Mouse (Mus musculus) ES-CJ7 (cell line): ENCODE results near the gene Hmga1b.
"Not testable (repeated sequence)": the region's sequence is repeated elsewhere in the genome, so short reads cannot be mapped to it uniquely, and the experiment has no call there.

Source experiments
- DNase-seq: peaks from one replicate; pipeline ENCODE4 v3.0.0; 2011; ENCODE audit warnings: low read depth, low spot score

The Hmga1b gene

GRCm38 (mm10) chr11:120762672-120763041 is at the start of gene Hmga1b:
Gene Hmga1b (plus strand): TSS chr11:120762794.
- DNase-seq = not testable (repeated sequence)

DNA sequence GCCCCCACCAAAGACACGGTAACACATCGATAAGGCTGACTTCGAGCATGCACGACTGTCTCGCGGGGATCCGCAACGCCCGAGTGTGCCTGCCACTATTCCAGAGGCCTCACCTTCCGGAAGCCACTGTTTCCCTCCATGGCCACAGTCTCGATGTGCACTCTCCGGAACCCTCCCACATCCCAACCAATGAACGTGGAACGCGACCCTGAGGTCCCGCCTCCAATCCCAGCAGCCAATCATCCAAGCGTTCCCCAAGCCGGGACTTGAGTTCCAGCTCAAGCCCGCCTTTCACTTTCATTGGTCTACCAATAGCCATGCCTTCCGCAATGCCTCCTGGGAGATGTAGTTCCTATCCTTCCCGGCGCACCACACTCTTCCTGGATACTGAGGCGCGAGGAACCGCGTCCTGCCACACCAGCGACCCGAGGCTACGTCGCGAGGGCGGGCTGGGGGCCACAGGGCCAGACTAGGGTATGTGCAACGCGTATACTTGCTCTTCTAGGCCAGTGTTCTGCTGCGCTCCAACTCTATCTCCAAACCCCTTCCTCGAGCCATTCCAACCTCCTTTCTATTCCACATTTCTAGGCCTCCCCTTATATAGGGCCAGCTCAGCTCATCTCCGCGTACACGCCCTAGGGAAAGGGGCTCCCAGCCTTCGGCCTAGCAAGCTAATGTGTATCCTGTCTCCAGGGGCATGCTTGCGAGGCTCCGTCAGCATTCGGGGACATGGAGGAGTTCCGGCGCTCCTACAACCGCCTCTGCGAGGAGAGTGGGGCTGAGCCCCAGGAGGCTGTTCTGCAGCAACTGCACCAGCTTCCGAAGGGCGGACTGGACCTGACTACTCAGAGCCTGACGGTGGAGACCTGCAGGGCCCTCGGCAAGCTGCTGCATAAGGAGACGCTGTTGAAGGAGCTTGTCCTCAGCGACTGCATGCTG is 48.7 kb upstream of the Hmga1b start, which contains the start of the genes Cenpx and Lrrc45:
Gene Cenpx (minus strand): TSS at position 159 of the 939 bp plus-strand sequence.
Gene Lrrc45 (plus strand): TSS at position 346 of the 939 bp plus-strand sequence.
- peak; percentile 98 for DNase-seq

- no peak for DNase-seq
Measured at GRCm38 (mm10) chr11:120714546-120714945, 48.0 kb upstream of the Hmga1b start.

DNA sequence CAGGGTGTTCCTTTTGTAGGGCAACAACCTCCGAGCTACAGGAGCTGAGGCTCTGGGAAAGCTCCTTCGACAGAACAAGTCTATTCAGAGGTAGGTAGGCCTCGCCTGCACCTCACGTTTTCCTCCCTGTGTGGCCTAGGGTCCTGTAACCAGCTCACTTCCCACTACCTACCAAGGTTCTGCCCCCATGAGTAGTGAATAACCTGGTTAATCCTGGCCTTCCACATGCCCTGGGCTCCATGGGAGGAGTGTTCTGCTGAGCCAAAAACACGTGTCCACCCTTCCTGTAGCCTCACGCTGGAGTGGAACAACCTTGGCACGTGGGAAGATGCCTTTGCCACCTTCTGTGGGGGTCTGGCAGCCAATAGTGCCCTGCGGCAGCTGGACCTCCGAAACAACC is 47.5 kb upstream of the Hmga1b start:
- no peak for DNase-seq

GRCm38 (mm10) chr11:120719242-120719641 is 43.4 kb upstream of the Hmga1b start:
- no peak for DNase-seq

- DNase-seq = no peak
Measured at GRCm38 (mm10) chr11:120719841-120720376, 42.7 kb upstream of the Hmga1b start.

DNA sequence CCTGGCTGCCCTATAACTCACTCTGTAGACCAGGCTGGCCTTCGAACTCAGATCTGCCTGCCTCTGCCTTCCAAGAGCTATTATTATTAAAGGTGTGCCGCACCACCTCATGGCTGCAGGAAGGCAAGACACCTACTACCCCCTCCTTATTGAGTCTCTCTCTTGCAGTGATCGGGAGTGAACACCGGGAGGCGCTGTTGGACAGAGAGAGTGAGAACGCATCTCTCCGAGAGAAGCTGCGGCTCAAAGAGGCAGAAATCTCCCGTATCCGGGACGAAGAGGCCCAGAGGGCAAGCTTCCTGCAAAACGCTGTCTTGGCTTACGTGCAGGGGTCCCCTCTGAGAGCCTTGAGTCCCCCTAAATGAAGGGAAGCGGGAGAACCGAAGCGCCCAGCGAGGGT is 42.1 kb upstream of the Hmga1b start:
- DNase-seq = peak; percentile 95

DNA sequence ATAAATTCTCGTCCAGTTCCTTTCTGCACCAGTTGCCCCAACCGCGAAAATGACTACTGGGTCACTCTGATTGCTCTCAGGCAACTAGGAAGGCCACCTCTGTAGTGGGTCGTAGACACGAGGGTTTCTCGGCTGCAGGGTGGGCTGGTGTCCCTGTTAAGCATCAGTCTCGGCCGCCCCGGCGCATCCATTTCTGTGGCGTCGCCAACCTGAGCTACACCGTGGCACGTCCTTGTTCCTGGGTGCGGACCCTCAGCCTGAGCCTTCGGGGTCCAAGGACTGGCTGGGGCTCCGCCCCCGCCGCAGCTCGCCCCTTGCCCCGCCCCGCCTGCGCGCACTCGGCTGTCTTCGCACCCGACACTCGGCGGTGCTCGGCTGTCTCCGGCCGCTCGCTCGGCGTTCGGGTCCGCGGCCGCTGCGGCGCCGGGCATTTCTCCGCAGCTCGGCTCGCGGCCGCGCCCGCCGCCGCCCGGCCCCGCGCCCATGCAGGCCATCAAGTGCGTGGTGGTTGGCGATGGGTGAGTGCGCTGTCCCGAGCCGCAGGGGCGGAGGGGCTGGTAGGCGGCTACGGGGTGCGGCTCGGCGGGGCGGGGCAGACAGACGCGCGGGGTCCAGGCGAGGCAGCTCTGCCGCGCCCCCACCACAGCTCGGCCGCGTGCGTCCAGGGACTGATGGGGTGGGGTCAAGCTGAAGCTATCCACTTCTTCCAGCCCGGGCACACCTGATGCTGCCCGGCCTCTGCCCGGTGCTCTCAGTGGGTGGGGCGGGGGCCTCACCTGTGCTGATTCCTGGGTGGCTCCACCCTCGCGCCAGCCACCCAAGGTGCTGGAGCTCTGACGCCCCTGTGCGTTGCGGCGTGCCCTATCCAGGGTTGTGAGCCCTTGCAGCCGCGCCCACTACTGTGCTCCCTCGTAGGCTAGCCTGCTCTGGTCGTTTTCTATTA is 41.2 kb upstream of the Hmga1b start, which contains the start of gene Rac3:
Gene Rac3 (plus strand): TSS at position 347 of the 943 bp plus-strand sequence.
- peak; percentile 62 for DNase-seq

- DNase-seq = no peak
Measured at GRCm38 (mm10) chr11:120722067-120722630, 40.4 kb upstream of the Hmga1b start.

DNA sequence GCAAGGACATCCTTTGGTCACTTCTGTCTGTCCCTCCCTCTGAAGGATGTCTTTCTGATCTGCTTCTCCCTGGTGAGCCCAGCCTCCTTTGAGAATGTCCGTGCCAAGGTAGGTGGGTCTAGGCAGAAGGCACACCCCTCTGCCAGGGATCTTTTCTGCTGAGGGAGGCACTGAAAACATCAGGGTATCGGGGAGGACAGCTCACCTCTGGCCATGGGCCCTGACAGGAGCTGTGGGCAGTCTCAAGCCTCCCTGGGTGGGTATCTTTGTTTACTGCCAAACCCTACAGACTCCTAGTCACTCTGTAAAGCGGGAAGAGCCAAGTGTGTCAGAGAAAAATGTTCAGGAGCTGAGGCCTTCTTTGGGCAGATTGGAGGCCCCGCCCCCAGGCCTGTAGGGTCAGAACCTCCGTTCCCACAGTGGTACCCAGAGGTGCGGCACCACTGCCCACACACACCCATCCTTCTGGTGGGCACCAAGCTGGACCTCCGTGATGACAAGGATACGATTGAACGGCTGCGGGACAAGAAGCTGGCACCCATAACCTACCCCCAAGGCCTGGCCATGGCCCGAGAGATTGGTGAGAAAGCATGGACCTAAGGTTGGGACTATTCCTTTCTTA is 39.7 kb upstream of the Hmga1b start:
- no peak for DNase-seq

DNA sequence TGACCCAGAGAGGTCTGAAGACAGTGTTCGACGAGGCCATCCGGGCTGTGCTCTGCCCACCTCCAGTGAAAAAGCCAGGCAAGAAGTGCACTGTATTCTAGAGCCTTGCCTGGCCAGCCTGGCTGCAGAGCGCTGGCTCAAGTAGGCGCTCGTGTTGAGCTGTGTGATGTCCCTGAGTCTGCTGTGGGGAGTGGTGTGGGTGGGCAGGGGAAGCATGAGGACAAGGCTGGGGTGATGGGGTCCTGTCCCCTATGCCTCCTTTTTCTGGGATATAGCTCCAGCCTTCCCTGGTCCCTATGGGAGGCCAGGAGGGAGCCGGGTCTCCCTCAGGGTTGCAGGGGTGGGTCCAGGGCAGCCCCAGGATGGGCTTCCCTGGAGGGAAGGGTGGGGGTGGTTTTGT is 39.1 kb upstream of the Hmga1b start:
- DNase-seq = no peak

- no peak for DNase-seq
Measured at GRCm38 (mm10) chr11:120726243-120727168, 36.1 kb upstream of the Hmga1b start.

- peak; percentile 87 for DNase-seq
Measured at GRCm38 (mm10) chr11:120727169-120727527, 35.4 kb upstream of the Hmga1b start, which contains the start of gene Dcxr. Gene Dcxr (minus strand): TSS chr11:120727281.

DNA sequence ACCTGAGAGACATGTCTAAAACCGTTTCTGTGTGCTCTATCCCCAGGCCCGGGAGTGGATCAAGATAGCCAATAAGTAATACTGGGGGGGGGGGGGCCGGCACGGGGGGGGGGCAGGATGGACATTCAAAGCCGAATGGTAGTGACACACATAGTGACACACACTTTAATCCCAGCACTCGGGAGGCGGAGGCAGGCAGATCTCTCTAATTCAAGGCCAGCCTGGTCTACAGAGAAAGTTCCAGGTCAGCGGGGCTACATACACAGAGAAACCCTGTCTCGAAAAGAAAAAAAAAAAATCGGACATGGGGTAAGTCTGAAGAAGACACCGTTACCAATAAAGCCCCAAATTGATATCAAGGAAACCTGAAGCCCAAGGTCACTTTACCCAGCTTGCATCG is 35.0 kb upstream of the Hmga1b start:
- DNase-seq = no peak

DNA sequence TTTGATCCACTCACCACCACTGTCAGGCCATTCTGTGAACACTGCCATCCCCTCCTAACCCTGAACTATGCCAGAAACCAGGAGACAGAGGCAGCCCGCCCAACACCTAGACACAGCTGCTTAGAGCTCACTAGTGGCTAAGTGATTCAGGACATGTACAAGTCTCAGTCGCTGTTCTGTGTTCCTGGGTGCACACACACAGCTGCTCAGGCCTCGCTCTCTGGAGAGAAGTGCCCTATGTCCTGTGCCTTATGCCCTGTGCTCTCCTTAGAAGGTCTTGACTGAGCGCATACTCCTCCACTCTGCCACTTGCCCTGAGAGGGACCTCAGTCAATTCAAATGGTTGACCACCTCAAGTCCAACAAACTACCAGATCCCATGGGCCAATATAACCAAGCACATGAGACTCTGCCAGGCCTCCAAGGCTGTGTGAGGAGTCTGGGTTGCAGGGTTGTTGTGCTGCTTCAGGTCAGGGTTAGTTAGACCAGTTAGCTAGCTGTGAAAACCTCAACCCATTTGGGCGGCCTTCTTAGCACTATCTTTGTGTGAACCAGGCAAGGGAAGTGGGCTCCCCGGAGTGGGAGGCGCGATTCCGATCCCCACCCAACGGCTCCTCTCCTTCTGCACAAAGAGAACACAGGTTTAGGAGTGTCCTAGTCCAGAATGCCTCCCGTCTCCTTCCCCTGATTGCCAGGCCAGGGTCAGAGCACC is 33.9 kb upstream of the Hmga1b start:
- no peak for DNase-seq

DNA sequence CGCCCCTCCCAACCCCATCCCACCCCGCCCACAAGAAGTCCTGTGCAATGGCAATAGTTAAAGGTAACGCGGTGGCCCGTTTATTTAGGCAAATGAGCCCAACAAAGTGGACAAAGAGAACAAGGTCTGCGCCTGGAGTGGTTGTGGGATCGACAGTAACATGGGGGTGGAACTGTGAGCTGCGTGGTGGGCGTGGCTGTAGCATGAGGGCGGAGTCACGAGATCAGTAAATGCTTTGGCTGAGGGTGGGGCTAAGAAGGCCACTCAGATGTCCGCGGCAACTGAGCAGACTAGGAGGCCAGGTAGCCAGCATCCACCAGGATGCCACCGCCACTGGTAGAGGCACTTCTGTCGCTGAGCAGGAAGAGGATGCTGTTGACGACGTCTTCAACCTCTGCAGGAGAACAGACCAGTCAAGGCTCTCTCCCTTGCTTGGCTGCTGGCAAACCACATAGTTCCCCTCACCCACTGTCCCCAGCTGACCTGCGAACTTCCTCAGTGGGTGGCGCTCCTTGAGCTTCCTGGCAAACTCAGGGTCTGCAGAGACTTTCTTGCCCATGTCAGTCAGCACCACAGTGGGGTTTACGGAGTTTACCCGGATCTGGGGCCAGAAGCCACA is 33.1 kb upstream of the Hmga1b start:
- DNase-seq = peak; percentile 80

DNA sequence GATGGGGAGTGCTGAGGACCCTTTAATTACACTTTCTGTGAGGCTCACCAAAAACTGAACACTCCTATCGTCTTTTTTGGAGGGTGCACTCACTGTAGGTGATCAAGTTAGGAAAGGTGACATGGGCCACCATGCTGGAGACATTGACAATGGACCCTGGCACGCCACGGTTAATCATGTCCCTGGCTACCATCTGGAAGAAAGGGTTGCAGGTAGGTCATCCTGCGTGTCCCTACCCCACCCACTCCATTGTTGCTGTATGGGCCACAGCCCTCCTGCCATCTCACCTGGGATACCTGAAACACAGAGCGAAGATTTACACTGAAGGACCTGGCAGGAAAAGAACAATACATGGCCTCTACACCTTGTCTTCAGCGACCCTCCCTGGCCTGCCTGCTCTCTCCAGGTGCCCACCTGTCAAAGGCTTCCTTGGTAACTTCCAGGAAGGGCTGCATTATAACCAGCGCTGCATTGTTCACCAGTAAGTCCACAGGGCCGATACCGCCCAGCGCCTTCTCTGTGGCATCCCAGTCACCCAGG is 32.2 kb upstream of the Hmga1b start:
- DNase-seq = no peak

- no peak for DNase-seq
Measured at GRCm38 (mm10) chr11:120731395-120731794, 31.2 kb upstream of the Hmga1b start.
